Mouse (Mus musculus): ENCODE results near the gene Abca7. TPM values are rescaled to one million over a fixed set of nuclear protein-coding genes. Genes with fewer than 3 reads are reported as not detected.
"Not testable (repeated sequence)": the region's sequence is repeated elsewhere in the genome, so short reads cannot be mapped to it uniquely, and the experiment has no call there.

The Abca7 gene
- 1 to 10 TPM; 7.3 to 8.6 (median 8.1) TPM for total RNA-seq (2022)

DNA sequence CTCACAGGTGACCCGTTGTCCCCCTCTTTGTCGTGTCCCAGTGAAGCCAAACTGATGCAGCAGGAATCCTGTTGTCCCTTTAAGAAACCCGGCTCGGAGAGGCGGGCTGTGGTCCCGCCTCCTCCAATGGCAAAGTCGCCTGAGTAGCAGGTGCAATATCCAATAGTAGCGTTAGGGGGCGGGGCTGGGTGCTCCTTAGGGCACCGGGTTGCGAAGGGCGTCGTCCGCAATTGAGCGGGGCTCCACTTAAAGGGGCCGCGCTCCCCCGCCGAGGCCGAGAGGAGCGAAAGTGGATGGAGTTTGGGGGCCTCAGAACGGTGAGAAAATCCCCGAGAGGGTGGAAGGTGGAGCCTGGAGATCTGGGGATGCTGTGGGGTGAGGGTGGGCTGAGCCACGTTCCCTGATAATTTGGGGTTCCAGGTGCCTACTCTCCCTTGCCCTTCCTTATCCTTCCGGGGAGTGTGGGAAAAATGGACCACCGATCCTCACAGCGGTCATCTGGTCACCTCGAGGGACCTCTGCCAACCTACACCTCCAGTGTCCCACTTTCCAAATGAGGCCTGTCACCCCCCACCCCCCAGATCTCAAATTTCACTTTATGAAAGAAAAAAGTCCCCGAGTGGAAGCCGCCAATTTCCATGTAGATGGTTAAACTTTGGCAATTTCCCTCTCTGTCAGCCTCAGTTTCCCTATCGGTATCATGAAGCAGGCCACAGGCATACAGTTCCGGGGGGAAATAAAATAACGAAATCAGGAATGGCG, at the start of gene Abca7:
Abca7 (plus strand) TSS at position 223 of the 762 bp plus-strand sequence.
- peak; percentile 93 to 94 for DNase-seq (ENCODE audit: low spot score in 2 of 2)

DNA sequence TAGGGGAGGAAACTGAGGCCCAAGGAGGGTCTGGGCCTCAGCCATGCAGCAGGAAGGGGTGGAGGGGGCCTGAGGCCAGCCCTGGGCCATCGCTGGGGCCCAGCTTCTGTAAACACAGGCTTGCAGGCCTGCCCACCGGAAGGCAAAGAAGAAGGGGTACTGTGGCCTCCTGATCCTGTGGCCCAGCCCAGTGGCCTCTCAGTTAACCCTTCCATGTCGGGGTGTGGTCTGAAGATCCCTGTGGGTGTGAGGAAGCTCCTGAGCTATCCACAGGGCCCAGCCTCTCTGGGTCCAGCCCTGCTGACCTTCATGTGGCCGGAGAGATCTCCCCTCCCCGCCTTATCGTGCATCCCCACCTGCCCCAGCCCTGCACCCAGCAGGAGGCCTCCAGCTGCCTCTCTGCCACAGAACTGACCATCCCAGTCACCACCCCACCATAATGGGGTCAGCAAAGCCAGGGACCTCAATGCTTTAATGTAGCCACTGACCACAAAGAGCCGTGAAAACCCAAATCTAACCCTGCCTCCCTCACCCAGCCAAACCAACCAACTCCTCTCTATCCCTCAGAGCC, 49.5 kb upstream of the Abca7 start:
- no peak for DNase-seq (ENCODE audit: low spot score in 2 of 2)

DNA sequence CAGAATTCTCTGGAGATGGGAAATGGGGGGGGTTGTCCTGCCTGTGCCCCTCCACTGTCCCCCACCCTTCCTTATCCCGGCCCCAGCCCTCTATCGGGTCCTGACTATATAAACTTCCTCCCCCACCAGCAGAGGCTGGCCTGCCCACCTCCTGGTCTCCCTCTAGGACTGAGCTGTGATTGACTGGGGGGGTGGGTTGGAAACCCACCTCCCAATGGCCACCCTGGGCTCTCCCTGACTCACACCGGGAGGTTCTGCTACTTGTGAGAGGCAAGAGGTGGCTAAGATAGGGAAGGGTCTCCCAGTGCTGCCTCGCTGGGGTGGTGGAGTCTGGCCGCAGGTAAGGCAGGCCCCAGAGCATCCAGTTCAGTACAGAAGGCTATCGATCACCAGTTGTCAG, 48.8 kb upstream of the Abca7 start:
- DNase-seq (ENCODE audit: low spot score in 2 of 2), result no peak

DNA sequence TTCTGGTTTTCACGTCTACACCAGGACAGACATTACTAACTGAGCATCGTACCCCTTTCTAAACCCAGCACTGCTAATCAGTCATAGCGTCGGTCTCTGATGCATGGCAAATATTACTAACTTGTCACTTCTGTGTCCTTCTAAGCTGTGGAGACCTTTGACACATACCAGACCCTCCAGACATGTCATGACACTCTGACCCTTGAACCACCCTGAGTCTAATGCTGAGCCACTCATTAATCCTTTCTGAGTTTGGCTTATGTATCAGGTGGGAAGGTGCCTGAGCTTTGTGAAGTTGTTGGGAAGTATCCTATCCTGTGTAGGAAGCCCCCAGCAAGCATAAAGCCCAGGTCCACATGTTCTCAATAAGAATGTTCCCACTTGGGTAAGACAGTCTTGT, 46.4 kb upstream of the Abca7 start:
- no peak for DNase-seq (ENCODE audit: low spot score in 2 of 2)

DNA sequence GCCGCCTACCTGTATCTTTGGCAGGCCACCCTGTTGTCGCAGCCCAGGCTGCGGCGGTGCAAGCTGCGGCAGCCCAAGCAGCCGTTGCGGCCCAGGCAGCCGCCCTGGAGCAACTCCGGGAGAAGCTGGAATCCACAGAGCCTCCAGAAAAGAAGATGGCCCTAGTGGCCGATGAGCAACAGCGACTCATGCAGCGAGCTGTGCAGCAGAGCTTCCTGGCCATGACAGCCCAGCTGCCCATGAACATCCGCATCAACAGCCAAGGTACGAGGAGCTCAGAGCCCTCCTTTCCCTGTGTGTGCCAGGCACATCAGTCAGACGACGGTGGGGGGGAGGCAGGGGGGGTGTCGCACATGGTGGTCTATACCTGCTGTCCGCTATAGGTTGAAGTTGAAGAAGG, 45.6 kb upstream of the Abca7 start:
- DNase-seq (ENCODE audit: low spot score in 2 of 2), result no peak

DNA sequence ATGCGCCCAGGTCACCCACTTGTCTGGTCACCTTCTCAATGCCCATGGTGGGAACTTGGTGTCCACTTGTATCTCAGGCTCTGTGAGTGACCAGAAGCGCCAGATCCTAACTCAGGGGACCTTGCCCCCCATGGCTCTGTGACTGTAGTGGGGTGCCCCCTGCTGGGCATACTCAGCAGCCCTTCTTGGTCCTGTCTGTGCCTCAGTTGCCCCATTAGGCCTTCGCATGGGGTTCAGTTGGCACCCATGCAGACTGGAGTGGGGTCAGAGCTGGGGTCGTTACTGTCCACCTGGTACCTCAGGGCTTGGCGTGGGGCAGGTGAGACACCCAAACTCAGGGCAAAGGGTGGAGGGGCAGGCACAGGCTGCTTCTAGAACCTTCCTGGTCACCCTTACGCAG, 42.3 kb upstream of the Abca7 start:
- no peak for DNase-seq (ENCODE audit: low spot score in 2 of 2)

DNA sequence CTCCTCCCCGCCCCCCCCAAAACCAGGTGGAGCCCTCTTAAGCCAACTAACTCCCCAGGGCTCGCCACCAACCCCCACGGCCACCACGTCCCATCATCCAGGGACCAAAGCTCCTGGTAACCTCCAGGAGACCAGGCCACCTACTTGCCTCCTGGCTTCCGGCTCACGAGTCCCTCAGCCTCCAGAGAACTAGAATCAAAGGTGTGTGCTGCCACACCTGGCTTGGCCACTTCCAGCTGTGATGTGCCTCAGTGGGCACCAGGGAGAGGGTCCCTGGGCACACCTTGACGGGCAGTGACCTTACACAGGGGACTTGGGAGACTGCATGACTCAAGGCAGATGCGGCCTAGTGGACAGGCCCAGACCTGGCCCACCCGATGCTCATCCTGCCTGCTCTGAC, 40.6 kb upstream of the Abca7 start:
- no peak for DNase-seq (ENCODE audit: low spot score in 2 of 2)

DNA sequence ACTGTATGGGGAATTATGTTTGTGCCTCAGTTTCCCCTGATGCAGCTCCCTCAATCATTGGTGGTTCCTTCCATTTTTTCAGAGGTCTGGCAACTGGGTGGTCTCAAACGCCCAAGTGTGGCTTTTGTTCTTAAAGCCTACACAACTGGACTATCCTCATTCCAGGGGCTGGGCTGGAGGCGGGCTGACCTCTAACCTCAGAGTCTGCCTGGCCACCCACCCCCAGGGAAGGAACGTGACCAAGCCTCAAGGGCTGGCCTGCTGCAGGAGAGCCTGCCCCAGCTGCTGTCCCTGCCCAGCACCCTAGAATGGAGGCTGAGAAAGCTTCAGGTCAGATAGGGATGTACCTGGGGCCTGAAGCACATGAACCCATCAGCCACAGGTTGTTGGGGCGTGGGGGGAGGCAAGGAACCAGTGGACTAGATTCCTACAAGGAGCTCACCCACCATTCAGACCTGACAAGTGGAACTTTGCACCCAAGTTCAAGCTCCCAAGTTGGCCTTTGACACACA, 39.6 kb upstream of the Abca7 start:
- DNase-seq (ENCODE audit: low spot score in 2 of 2), result no peak

DNA sequence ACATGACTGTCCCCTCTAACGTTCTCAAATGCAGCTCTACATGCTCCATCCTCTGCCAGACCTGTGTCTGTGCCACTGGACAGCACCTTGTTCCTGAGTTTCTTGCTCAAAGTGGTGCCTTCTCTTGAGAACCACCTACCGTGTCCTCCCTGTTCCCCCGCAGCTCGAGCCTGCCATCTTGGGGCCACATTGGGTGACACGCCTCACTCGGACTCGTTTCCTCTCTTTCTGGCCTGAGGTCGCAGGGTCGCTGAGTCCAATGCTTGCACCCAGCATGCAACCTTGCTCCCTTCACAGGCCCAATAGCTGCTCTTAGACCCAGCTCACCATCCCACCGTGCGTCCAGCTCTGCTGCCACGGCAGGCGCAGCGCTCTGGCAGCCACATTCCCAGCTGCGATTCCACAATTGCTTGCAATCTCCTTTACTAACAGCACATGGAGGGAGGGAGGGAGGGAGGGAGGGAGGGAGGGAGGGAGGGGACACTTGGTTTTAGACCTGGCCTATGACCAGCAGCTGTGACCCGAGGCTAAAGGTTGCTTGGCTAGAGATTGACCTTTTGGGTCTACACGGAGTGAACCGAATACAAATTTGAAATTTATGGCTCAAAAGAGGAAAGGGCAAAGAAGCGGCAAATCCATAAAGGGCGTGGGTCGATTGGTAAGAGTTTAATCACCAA, 38.0 kb upstream of the Abca7 start:
- peak; percentile 63 to 67 for DNase-seq (ENCODE audit: low spot score in 2 of 2)

DNA sequence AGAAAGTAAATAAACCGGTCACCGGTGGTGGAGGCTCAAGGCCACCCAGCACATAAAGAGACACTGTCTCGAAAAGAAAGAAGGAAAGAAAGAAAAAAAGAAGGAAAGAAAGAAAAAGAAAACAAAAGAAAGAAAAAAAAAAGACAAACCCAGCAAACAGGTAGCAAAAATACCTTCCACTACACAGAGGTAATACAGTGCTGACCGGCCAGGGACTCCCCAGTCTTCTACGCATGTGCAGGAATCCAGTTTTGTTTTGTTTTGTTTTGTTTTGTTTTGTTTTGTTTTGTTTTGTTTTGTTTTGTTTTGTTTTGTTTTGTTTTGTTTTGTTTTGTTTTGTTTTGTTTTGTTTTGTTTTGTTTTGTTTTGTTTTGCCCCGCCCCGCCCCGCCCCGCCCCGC, 36.9 kb upstream of the Abca7 start:
- not testable (repeated sequence) for DNase-seq (ENCODE audit: low spot score in 2 of 2)

DNA sequence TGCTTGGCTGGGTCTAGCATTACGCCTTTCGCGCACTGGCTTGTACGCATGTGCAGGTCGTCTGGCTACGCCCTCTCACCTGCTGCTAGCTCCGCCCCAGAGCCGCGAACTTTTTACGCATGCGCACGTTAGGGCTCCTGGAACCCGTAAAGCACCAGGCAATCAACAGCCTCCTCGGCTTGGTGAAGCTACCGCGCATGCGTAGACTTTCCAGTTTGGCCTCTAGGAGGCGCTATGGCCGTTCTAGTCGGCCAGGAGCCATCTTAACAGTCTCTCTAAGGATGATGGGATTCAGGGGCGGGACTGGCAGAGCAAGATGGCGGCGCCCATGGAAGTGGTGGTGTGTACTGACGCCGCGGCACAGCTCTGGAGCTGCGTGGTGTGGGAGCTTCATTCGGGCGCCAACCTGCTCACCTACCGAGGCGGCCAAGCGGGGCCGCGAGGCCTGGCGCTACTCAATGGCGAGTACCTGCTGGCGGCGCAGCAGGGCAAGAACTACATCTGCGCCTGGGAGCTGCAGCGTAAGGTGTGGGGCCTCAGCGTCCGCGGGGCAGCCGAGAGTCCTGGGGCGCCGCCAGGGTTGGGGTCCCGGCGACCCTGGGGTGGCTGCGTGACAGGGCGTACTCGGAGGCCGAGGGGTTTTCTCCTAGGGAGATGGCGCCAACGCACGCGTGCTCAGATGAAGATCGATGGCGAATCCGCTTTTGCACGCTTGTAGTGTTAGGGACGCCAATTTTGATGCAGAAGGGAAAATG, 36.3 kb upstream of the Abca7 start, which contains the start of gene Wdr18:
Wdr18 (plus strand) TSS at position 306 of the 755 bp plus-strand sequence.
- peak; percentile 98 to 99 for DNase-seq (ENCODE audit: low spot score in 2 of 2)

DNA sequence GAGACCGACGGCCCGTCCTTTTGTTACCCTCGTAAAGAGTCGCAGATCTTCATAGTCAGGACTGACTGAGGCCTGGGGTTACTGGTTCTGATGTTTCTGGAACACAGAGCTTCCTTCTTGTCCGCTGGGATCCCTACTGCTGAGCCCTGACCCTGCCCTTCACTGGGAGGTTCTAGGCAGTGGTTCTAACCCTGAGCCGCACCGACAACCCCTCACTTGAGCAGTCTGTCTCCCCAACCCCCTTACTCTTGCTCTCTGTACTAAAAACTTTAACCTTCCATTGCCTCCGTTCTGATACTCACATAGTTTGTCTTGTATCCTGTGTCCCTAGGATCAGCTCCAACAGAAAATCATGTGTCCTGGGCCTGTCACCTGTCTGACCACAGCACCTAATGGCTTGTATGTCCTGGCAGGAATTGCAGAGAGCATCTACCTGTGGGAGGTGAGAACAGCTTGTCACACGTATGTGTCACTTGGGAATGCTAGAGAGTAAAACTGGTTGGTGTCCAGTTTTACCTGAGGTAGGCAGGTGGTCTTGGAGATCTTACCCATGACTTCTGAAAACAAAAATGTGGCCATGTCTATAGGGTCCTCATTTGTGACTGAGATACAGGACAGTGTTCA, 35.5 kb upstream of the Abca7 start:
- no peak for DNase-seq (ENCODE audit: low spot score in 2 of 2)

DNA sequence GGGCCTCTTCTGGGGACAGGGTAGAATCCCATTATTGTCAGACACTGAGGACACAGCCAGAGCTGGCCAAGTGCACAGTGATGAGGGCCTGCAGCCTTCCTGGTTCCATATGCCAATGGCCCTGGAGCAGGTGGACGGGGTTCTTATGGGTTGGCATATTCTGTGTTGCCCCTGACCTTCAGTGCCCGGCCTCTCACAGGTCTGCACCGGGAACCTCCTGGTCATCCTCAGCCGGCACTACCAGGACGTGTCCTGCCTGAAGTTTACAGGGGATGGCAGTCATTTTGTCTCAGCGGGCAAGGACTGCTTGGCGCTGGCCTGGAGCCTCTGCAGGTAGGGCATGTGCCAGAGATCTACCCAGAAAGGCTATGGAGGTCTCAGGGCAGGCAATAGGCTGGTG, 31.6 kb upstream of the Abca7 start:
- no peak for DNase-seq (ENCODE audit: low spot score in 2 of 2)

DNA sequence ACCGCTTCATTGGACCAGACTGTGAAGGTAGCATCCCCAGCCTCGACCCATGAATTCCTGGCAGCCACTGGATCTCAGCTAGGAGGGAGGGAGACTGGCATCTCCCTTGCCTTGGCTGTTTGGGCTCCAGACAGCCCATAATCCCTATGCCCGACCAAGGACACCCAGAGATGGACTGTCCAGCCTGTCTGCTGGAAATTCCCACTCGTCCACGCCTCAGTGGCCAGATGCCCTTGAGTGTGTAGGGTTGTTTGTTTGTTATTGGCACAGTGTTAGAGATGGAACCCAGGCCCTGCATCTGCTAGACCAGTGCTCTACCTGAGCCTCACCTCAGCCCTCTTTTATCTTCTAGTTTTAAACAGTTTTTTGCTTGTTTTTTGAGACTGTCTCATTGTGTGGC, 31.0 kb upstream of the Abca7 start:
- no peak for DNase-seq (ENCODE audit: low spot score in 2 of 2)

DNA sequence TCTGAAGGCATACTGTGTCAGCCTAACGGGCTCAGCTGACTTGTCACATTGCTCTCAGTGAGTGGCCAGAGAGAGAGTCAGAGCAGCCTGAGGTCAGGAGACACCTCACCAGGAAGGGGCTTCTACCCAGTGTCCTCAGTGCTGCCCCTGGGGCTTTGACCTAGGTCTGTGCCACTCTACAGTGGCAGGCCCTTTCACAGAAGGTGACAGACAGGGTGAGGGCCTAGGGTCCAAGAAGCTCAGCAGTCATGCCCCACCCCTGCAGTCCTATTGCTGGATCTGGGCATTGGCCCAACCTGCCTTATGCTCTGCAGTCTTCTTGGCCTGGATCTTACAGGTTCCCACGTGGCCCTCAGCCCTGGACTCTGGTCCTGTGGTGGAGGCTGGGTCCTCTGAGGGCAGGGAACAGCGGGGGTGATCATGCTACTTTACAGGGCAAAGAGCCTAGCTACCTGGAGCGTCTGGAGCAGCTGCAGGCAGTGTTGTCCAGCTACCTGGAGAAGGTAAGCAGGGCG, 29.4 kb upstream of the Abca7 start:
- peak in 1 of 2 experiments; percentile 59 for DNase-seq (ENCODE audit: low spot score in 2 of 2)

DNA sequence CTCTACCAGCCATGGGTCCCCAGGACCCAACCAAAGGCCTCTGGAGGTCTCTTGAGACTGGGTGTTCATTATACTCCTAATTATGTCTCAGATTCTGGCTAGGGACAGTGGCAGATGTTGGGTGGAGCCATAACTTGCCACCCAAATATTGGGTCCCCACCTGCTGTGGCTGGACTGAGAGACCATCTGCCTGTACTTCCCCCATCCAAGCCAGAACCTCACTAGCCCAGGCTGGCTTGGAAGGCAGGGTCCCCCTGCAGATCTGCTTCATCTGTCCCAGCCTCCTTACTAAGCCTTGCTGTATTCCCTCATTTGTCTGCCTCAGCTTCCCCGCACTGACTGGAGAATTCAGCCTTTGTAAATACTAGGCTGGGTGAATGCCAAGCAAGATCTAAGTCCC, 28.1 kb upstream of the Abca7 start:
- no peak for DNase-seq (ENCODE audit: low spot score in 2 of 2)

DNA sequence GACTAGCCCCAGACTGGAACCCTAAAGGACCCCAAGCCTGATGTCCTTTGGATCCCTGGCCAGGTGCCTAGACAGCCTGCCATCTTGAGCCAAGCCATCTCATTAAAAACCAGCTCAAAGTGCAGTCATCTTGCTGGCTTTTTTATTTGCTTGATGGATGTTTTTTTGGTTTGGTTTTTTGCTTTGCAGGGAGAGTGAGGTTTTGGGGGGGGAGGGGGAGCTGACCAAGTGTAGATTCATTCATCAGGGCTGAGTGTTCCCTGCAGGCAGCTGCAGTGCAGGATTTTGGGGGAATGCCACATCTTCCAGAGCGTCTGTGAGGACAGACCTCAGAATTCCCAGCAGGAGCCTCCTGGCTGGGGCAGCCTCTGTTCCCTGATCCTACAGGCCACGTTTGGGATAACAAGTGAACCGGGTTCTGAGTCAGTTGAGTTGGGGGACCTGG, 27.1 kb upstream of the Abca7 start:
- no peak for DNase-seq (ENCODE audit: low spot score in 2 of 2)

DNA sequence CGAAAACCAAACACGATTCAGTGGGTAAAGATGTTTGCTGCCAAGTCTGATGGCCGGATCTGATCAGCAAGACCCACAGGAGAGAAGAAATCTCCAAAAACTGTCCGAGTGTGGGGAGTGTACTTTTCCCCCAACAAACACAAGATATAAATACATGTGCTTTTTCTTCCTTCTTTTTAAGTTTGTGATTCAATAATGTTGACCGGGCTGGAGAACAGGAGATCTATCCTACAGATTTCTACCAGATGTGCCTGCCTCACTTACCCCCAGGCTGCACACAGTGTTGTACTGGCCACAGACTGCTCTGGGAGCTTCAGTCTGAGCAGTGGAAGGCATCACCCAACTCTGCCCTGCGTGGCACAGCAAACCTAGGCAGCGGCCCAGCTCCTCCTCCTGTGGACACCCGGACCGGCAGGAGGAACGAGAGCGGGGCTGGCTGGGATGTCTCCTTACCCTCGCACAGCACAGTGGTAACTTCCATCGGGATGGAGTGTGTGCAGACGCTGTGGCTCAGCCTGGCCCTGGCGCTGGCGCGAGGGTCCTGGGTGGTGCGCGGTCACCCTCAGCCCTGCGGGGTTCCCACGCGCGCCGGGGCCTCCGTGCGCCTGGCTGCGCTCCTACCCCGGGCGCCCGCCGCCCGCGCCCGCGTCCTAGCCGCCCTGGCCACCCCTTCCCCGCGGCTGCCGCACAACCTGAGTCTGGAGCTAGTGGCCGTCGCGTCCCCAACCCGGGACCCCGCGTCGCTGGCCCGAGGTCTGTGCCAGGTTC, 25.7 kb upstream of the Abca7 start, which contains the start of gene Grin3b:
Grin3b (plus strand) TSS at position 301 of the 768 bp plus-strand sequence.
- no peak for DNase-seq (ENCODE audit: low spot score in 2 of 2)

DNA sequence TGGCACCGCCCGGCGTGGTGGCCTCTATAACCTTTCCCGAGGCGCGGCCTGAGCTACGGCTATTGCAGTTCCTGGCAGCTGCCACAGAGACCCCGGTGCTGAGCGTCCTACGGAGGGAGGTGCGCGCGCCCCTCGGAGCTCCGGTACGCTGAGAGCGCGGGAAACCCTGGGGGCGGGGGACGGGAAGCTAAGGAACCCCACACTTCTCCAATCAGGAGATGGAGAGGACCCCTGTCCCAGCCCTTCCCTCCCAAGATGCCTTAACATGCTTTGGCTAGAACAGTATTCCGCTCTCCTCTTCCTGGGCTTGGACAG, 25.2 kb upstream of the Abca7 start:
- no peak for DNase-seq (ENCODE audit: low spot score in 2 of 2)

DNA sequence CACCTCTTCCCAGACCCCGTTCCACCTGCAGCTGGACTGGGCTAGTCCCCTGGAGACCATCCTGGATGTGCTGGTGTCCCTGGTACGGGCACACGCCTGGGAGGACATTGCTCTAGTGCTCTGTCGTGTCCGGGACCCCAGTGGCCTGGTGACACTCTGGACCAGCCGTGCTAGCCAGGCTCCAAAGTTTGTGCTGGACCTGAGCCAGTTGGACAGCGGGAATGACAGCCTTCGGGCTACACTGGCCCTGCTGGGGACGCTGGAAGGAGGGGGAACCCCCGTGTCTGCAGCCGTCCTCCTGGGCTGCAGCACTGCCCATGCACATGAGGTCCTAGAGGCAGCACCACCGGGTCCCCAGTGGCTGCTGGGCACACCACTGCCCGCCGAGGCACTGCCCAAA, 23.5 kb upstream of the Abca7 start:
- DNase-seq (ENCODE audit: low spot score in 2 of 2), result no peak
